Mouse (Mus musculus): Measurements from ENCODE around the gene Gm20388.

DNA sequence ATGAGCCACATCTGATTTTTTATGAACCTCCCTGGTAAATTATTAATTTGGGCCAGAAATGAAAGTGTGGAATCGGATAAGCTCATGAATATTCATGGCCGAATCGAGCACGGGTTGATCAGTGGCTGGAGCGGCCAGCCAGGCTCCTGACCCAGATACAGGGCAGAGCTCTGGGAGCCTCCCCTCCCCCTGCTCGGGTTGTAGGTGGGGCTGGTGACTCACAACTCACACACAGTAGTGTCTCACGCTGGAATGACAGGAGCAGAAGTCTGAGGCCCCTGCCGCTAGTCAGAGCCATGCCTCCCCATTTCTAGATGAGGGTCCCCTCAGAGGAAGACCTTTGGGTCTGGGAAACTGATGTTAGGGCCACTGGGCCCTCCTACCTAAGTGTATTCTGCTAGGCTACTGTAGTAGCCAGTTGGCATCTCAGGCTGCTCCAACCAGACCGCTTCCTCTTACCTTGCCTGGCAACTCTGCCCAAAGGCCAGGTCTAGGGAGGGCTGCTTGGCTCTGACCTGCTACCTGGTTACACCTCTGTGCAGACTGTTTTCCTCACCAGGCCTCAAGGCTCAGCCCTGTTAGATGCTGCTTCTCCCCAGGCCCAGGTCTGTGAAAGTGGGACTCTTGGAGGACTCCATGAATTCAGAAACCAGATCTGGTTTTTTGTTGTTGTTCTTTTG, 588.4 kb downstream of the Gm20388 start:
- no peak for TF ChIP-seq CTCF (IDR thresholded peaks at IDR 0.05; ENCODE audit: low read depth, low read length)
- no peak for TF ChIP-seq POLR2A (IDR thresholded peaks at IDR 0.05; ENCODE audit: insufficient read depth, low read length)
- no peak for TF ChIP-seq EP300 (IDR thresholded peaks at IDR 0.05; ENCODE audit: insufficient read depth, low read depth, low read length)

Data from ES-Bruce4 (cell line).